Mouse (Mus musculus) midbrain, embryonic 16.5 days (tissue): ENCODE results near the gene Igsf9. TPM values are rescaled to one million over a fixed set of nuclear protein-coding genes. Genes with fewer than 3 reads are reported as not detected.

Experiments
- ATAC-seq: fragments of 200-750 bp; cut with Nextera tagmentation; 2 replicates; pipeline ENCODE4 v1.8.0; 2017; ENCODE audit warnings: moderate TSS enrichment
- H3K27ac ChIP-seq: fragments of 300-500 bp; sonication (generic); 2 replicates; pipeline ENCODE4 v1.5.1; 2014; ENCODE audit warnings: mild to moderate bottlenecking, low read length, mixed read lengths
- H3K27me3 ChIP-seq: fragments of 300-500 bp; sonication (generic); 2 replicates; pipeline ENCODE4 v1.6.1; 2014; ENCODE audit warnings: low read depth, low read length, mixed read lengths; ENCODE audit not compliant: control insufficient read depth, insufficient read depth
- H3K36me3 ChIP-seq: fragments of 300-500 bp; sonication (generic); 2 replicates; pipeline ENCODE4 v1.6.1; 2014; ENCODE audit warnings: mild to moderate bottlenecking, low read length, moderate library complexity, mixed read lengths; ENCODE audit not compliant: control insufficient read depth, insufficient read depth
- H3K4me1 ChIP-seq: fragments of 300-500 bp; sonication (generic); 2 replicates; pipeline ENCODE4 v1.6.1; 2014; ENCODE audit warnings: mild to moderate bottlenecking, low read length, mixed read lengths; ENCODE audit not compliant: control insufficient read depth, insufficient read depth
- H3K4me2 ChIP-seq: fragments of 300-500 bp; sonication (generic); 2 replicates; pipeline ENCODE4 v1.6.1; 2014; ENCODE audit warnings: mild to moderate bottlenecking, low read length, mixed read lengths
- H3K4me3 ChIP-seq: fragments of 300-500 bp; sonication (generic); 2 replicates; pipeline ENCODE4 v1.5.1; 2014; ENCODE audit warnings: low read depth, mild to moderate bottlenecking, low read length, moderate library complexity, mixed read lengths
- H3K9ac ChIP-seq: fragments of 300-500 bp; sonication (generic); 2 replicates; pipeline ENCODE4 v1.6.1; 2014; ENCODE audit warnings: low read depth, low read length, mixed read lengths
- H3K9me3 ChIP-seq: fragments of 300-500 bp; sonication (generic); replicated peaks from 2 replicates; pipeline ENCODE4 v1.6.1; 2014; ENCODE audit warnings: mild to moderate bottlenecking, low read length, mixed read lengths; ENCODE audit not compliant: control insufficient read depth, poor library complexity, severe bottlenecking
- WGBS: fragments of 180-500 bp; shearing (Covaris S2); extraction: QIAGEN DNeasy Blood & Tissue Kit; methylation state at CpG from one replicate; pipeline ENCODE4 v1.1.7; 2014; 5-methylcytosine and 5-hydroxymethylcytosine counted together
- polyA plus RNA-seq: library from polyadenylated mRNA; unstranded; fragments of >200 nt; fragmentation: Nextera tagmentation; extraction: Ambion mirVana; gene quantifications from 2 replicates; pipeline ENCODE4 v1.2.1, GENCODE M21; 2015

Gene Igsf9
- polyA plus RNA-seq, 1 experiment from 2014 or later: 74.4 TPM

DNA sequence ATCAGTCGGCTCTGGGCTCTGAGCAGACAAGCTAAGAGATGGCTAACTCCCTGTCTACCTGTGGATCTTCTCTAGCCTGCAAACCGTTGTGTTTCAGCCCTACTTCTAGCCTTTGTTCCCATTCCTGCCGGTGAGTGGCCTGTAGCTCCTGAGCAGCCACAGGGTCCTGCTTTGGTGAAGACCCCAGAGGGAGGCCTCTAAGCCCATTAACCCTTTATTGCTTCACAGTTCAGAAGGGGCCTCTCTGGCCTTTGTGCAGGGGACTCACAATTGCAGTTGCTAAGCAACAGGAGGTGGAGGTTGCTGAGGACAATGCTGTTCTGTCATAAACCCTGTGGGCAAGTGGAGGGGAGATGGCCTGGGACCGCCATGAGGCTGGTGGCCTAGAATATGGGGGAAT, 4.6 kb downstream of the Igsf9 start:
- Histone ChIP-seq H3K4me3 (peak overlapping the region; percentile 22), H3K36me3 (no peaks in the 10 kb centered on the region), H3K4me2 (peak overlapping the region; percentile 80), H3K9me3 (no peaks in the 10 kb centered on the region), H3K4me1 (peaks cover 52% of the 10 kb centered on the region), H3K27me3 (no peaks in the 10 kb centered on the region), H3K9ac (peak overlapping the region; percentile 33), H3K27ac (no peak overlapping the region)
- WGBS: 5% methylated on average over 4 of the region's 4 CpGs
- no peak for ATAC-seq

DNA sequence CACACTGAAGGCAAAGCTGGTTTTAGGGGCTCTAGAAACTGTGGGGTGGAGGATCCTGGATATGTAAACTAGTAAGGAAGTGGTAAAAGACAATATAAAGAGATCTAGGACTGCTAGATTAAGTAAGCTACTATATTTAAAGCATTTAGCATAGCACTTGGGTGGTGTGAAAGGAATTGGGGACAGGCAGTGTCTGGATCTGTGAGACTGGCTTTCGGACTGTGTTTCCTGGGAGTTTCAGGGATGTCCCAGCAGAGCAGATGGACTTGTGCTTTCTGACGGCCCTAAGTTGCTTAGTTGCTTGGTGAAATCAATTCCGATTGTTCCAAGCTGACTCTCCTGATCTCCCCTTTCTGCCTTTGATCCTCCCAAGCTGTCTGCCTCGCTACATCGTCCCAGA, 5.1 kb downstream of the Igsf9 start:
- Histone ChIP-seq H3K9me3 (no peaks in the 10 kb centered on the region), H3K27me3 (no peaks in the 10 kb centered on the region), H3K27ac (no peak overlapping the region), H3K36me3 (no peaks in the 10 kb centered on the region), H3K4me1 (peaks cover 50% of the 10 kb centered on the region), H3K4me2 (peak overlapping the region; percentile 80), H3K9ac (peak overlapping the region; percentile 33), H3K4me3 (peak overlapping the region; percentile 22)
- WGBS: 22% methylated on average over 5 of the region's 5 CpGs
- ATAC-seq: no peak

DNA sequence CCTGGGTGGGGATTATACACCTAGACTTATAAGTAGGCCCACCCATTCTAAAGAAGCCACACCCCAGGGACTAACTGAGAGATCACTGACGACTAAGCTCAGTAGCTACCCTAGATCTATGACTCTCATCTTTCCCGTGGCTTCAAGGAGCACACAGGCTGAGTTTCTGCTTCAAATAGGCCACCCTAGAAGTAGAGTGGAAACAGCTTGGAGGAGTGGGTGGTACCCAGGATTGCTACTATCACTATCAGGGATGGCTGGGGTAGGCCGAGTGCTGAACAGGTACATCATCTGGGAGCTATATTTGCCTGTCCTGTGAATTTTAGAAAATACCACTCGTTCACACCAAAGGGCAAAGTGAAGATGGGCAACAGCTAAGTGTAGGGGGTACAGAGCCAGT, 6.3 kb downstream of the Igsf9 start:
- H3K27me3 ChIP-seq: no peaks in the 10 kb centered on the region
- H3K9ac ChIP-seq: no peak overlapping the region
- H3K4me1 ChIP-seq: peaks cover 50% of the 10 kb centered on the region
- H3K9me3 ChIP-seq: no peaks in the 10 kb centered on the region
- no peak overlapping the region for H3K27ac ChIP-seq
- no peak overlapping the region for H3K4me3 ChIP-seq
- WGBS: 73% methylated on average over 4 of the region's 4 CpGs
- no peak for ATAC-seq
- H3K36me3 ChIP-seq: no peaks in the 10 kb centered on the region
- no peak overlapping the region for H3K4me2 ChIP-seq

DNA sequence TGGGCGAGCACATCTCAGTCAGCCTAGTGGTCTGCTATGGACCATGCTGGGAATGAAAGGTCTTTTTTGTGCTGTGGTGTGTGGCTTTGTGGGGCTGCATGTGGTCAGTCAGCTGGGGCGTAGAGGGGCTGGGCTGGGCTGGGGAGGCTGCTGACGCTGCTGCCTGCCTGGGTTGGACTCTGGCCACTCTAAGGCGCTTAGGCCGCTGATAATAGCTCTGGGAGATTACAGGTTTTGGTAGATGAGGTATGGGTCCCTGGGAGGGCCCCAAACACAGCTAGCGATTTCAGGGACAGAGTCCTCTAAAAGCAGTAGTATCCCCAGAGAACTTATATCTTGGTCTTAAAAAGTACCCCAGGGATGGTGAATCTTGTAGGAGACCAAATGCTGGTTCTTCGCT, 7.2 kb downstream of the Igsf9 start:
- no peak overlapping the region for H3K4me3 ChIP-seq
- no peak overlapping the region for H3K4me2 ChIP-seq
- H3K4me1 ChIP-seq: peaks cover 43% of the 10 kb centered on the region
- H3K9ac ChIP-seq: no peak overlapping the region
- ATAC-seq: no peak
- 78% methylated on average over 7 of the region's 7 CpGs for WGBS
- H3K9me3 ChIP-seq: no peaks in the 10 kb centered on the region
- no peaks in the 10 kb centered on the region for H3K36me3 ChIP-seq
- no peak overlapping the region for H3K27ac ChIP-seq
- no peaks in the 10 kb centered on the region for H3K27me3 ChIP-seq

DNA sequence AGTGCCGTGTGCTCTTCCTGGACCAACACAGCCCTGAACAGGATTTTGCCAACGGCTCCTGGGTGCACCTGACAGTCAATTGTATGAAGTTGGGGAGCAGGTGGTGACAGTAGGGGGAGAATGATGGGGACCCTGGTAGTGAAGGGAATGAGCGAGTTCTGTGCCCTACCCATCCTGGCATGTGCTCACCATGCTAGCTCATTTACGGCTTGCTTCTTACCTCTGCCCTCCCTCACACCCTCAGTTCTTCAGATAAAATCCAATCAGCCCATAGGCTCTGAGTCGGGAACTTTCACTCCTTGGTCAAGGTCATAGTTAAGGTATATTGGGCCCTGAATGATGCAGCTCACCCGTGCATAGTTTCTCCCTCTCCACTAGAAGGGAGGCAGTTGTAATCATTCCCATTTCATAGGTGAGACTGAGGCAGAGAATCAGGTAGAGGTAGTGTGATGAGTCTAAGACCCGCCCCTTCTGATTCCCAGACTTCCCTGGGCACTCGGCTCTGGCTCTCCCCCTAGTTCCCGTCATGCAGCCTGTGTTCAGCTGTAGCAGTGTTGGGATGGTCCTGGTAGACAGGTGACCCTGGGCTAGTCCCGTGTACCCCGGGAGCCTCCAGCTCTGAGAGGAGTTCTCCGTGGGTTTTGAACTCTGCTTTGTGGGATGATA, 8.1 kb downstream of the Igsf9 start:
- H3K27me3 ChIP-seq: no peaks in the 10 kb centered on the region
- no peak overlapping the region; the same call in 1 of the 2 replicates for H3K4me2 ChIP-seq
- peaks cover 34% of the 10 kb centered on the region for H3K4me1 ChIP-seq
- no peaks in the 10 kb centered on the region for H3K9me3 ChIP-seq
- peak; percentile 29 for ATAC-seq
- no peak overlapping the region for H3K9ac ChIP-seq
- 59% methylated on average over 12 of the region's 12 CpGs for WGBS
- H3K27ac ChIP-seq: no peak overlapping the region
- no peak overlapping the region for H3K4me3 ChIP-seq
- 0 out of 2 replicates have a peak, but pooled peaks cover 2% of the 10 kb centered on the region for H3K36me3 ChIP-seq

DNA sequence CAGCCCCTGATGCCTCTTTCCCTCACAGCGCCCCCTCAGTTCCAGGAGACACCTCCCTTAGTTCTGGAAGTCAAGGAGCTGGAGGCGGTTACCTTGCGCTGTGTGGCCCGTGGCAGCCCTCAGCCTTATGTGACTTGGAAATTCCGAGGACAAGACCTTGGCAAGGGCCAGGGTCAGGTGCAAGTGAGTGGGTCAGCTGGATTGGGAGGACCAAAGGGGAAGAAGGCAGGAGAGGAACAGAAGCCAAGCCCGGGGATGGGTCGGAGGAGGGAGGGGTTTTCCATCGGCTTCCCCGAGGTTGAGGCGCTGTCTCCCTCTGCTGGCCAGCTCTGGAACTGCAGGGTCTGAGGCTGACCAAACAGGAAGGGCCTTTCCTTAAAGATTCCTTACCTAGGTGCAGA, 8.7 kb downstream of the Igsf9 start:
- WGBS: 9% methylated on average over 10 of the region's 10 CpGs
- H3K4me1 ChIP-seq: peaks cover 29% of the 10 kb centered on the region
- peak overlapping the region; percentile 45; the same call in 1 of the 2 replicates for H3K9ac ChIP-seq
- H3K36me3 ChIP-seq: 0 out of 2 replicates have a peak, but pooled peaks cover 2% of the 10 kb centered on the region
- H3K4me2 ChIP-seq: peak overlapping the region; percentile 48
- no peaks in the 10 kb centered on the region for H3K9me3 ChIP-seq
- H3K27ac ChIP-seq: no peak overlapping the region
- ATAC-seq: peak; percentile 9
- no peaks in the 10 kb centered on the region for H3K27me3 ChIP-seq
- H3K4me3 ChIP-seq: peak overlapping the region; percentile 17; the same call in 1 of the 2 replicates

DNA sequence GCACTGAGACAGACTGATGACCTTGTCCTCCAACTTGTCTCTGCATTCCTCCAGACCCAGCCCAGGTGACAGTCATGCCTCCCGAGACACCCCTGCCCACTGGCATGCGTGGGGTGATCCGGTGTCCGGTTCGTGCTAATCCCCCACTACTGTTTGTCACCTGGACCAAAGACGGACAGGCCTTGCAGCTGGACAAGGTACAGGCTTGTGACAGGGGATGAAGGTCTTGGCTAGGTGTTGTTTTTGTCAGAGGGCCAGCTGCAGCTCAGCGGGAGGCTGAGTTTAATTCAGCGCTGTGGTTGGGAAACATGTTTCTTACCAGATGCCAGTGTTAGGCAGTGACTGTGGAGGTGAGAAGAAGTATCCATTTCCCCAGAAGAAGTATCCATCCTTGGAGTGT, 10.5 kb downstream of the Igsf9 start:
- no peaks in the 10 kb centered on the region for H3K9me3 ChIP-seq
- no peak overlapping the region for H3K4me2 ChIP-seq
- no peak overlapping the region for H3K27ac ChIP-seq
- H3K27me3 ChIP-seq: no peaks in the 10 kb centered on the region
- no peak overlapping the region for H3K9ac ChIP-seq
- 93% methylated on average over 8 of the region's 8 CpGs for WGBS
- no peak overlapping the region for H3K4me3 ChIP-seq
- peaks cover 12% of the 10 kb centered on the region for H3K4me1 ChIP-seq
- ATAC-seq: no peak
- H3K36me3 ChIP-seq: peaks cover 11% of the 10 kb centered on the region; the same call in 1 of the 2 replicates

DNA sequence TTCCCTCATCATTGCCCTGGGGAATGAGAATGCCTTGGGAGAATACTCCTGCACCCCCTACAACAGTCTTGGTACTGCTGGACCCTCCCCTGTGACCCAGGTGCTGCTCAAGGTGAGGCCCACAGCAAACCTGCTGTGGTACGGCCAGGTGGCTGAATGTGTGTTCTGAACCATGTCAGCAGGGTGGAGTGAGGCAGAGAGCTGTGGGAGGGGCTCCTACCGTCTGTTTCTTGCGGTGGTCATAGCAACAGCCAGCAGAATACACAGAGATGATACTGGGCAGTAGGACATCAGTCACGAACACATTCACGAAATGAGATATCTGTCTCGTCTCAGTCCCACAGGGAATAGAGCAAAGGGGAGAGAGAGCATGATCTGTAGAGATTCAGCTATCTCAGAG, 11.9 kb downstream of the Igsf9 start:
- Histone ChIP-seq H3K27ac (no peak overlapping the region), H3K4me3 (no peak overlapping the region), H3K36me3 (peaks cover 24% of the 10 kb centered on the region), H3K4me1 (peaks cover 6% of the 10 kb centered on the region; the same call in 1 of the 2 replicates), H3K9ac (no peak overlapping the region), H3K4me2 (no peak overlapping the region), H3K9me3 (no peaks in the 10 kb centered on the region), H3K27me3 (peaks cover 2% of the 10 kb centered on the region; the same call in 1 of the 2 replicates)
- no peak for ATAC-seq
- WGBS: 63% methylated on average over 6 of the region's 6 CpGs

DNA sequence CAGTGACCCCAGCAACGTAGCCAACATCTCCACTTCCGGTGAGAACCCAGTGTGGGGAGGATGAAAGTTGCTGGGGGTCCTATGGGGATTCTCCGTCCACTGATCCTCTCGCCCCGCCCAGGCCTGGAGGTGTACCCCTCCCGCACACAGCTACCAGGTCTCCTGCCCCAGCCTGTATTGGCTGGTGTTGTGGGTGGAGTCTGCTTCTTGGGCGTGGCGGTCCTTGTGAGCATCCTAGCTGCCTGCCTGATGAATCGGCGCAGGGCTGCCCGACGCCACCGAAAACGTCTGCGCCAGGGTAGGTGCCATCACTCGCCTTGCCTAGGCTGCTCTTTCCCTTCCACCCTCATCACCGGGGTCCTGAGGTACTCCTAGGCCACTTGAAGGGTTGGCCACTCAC, 14.4 kb downstream of the Igsf9 start:
- H3K4me2 ChIP-seq: no peak overlapping the region
- H3K27me3 ChIP-seq: peaks cover 16% of the 10 kb centered on the region
- H3K27ac ChIP-seq: no peak overlapping the region
- 84% methylated on average over 17 of the region's 17 CpGs for WGBS
- H3K4me1 ChIP-seq: peaks cover 15% of the 10 kb centered on the region
- no peaks in the 10 kb centered on the region for H3K9me3 ChIP-seq
- H3K9ac ChIP-seq: no peak overlapping the region
- ATAC-seq: no peak
- no peak overlapping the region for H3K4me3 ChIP-seq
- H3K36me3 ChIP-seq: peaks cover 24% of the 10 kb centered on the region
